In the genomic region with DNA sequence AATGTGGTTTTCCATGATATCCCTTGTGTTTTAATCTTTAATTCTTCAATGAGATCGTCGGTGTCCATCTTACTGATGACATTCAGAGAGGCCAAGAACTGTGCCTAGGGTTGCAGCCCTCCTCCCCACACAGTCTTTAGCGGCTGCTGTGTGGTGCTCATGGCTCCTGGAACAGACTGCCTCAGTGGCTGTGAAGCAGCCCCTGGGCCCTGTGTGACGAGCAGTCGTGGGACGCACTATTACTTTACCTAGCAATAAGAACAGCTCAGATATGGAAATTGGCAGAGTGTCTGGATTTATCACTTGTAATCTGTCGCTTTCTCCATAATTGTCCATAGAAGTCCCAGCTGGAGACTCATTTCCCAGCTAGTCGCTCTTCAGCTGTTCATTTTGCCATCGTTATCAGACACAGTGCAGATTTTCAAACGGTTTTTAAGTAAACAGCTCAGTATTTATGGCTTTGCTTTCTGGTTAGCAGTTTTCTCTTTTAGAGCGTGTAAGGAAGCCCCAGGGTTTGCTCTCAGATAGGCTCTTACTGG, we compare ENCODE assay signal across 18 mouse cellular contexts. TPM values are rescaled to one million over a fixed set of nuclear protein-coding genes. Genes with fewer than 3 reads are reported as not detected.
DNase-seq lines count a peak whose midpoint lies in the region; ATAC-seq lines count a peak whose summit lies in the region.
"Had no signal": no experiment of that assay in that cellular context is flagged by ENCODE, and none has a peak within 500 bp of the region (broad histone marks: within the 10 kb centered on the region; RNA-seq: fewer than 3 reads in every experiment).

No protein-coding gene starts in this region.

- DNase-seq in hindbrain, embryonic 14.5 days (ENCODE audit: low spot score) = no peak
- no peak for DNase-seq in midbrain, embryonic 11.5 days (ENCODE audit: low spot score, missing footprints)
- no peak for DNase-seq in left cerebral cortex, postnatal 14 days (ENCODE audit: low spot score in 2 of 2)
- DNase-seq: cerebellum, adult 8-10 months; gastrocnemius, adult 2 months; kidney, adult 8-10 months; kidney, postnatal 14 days; lung, adult 18-20 months; right cerebral cortex, adult 18-20 months; thymus, adult 18-20 months had no signal

- no peaks in the 10 kb centered on the region for H3K9me3 ChIP-seq in hindbrain, embryonic 14.5 days (ENCODE audit: control insufficient read depth, low read length)
- H3K9me3 ChIP-seq in hindbrain, embryonic 12.5 days (replicated peaks) = no peaks in the 10 kb centered on the region
- H3K9me3 ChIP-seq in midbrain, embryonic 12.5 days = no peaks in the 10 kb centered on the region
- no peaks in the 10 kb centered on the region for H3K9me3 ChIP-seq in midbrain, embryonic 11.5 days (ENCODE audit: control insufficient read depth, low read length)
- no peaks in the 10 kb centered on the region for H3K9me3 ChIP-seq in forebrain, embryonic 16.5 days (ENCODE audit: control insufficient read depth, low read length)
- H3K9me3 ChIP-seq in stomach, embryonic 16.5 days (replicated peaks; ENCODE audit: control insufficient read depth, low read length) = no peaks in the 10 kb centered on the region
- H3K9me3 ChIP-seq: heart, embryonic 12.5 days had no signal

- peak overlapping the region; percentile 49; the same call in 1 of the 2 replicates for H3K27ac ChIP-seq in hindbrain, embryonic 14.5 days
- no peak overlapping the region for H3K27ac ChIP-seq in hindbrain, embryonic 12.5 days
- 0 out of 2 replicates have a peak overlapping the region, but pooled peaks have one; percentile 5 for H3K27ac ChIP-seq in midbrain, embryonic 12.5 days (replicated peaks)
- H3K27ac ChIP-seq in midbrain, embryonic 11.5 days (ENCODE audit: low read depth, low read length) = no peak overlapping the region
- peak overlapping the region; percentile 56 for H3K27ac ChIP-seq in forebrain, embryonic 16.5 days (ENCODE audit: low read length)
- peak overlapping the region; percentile 54; the same call in 1 of the 2 replicates for H3K27ac ChIP-seq in stomach, embryonic 16.5 days (ENCODE audit: low read length)
- H3K27ac ChIP-seq: gastrocnemius, adult 2 months; macrophage had no signal

- intact Hi-C loops in left cerebral cortex, postnatal 14 days (cut with DNase I) = no loop called here

- no peak overlapping the region for H3K4me3 ChIP-seq in hindbrain, embryonic 14.5 days (replicated peaks; ENCODE audit: low read length)
- H3K4me3 ChIP-seq in hindbrain, embryonic 12.5 days = no peak overlapping the region
- no peak overlapping the region for H3K4me3 ChIP-seq in midbrain, embryonic 12.5 days
- no peak overlapping the region for H3K4me3 ChIP-seq in midbrain, embryonic 11.5 days (ENCODE audit: low read depth, low read length)
- no peak overlapping the region for H3K4me3 ChIP-seq in forebrain, embryonic 16.5 days (replicated peaks; ENCODE audit: low read length)
- no peak overlapping the region for H3K4me3 ChIP-seq in stomach, embryonic 16.5 days (replicated peaks; ENCODE audit: low read length)
- H3K4me3 ChIP-seq: gastrocnemius, adult 2 months; heart, embryonic 12.5 days had no signal

- H3K4me1 ChIP-seq in hindbrain, embryonic 14.5 days (replicated peaks; ENCODE audit: control insufficient read depth, insufficient read depth, low read length) = peaks cover 8% of the 10 kb centered on the region; the same call in 1 of the 2 replicates
- H3K4me1 ChIP-seq in hindbrain, embryonic 12.5 days = peaks cover 3% of the 10 kb centered on the region; the same call in 1 of the 2 replicates
- H3K4me1 ChIP-seq in midbrain, embryonic 12.5 days = no peaks in the 10 kb centered on the region
- no peaks in the 10 kb centered on the region; the same call in 1 of the 2 replicates for H3K4me1 ChIP-seq in midbrain, embryonic 11.5 days (ENCODE audit: control insufficient read depth, insufficient read depth, low read length)
- H3K4me1 ChIP-seq in forebrain, embryonic 16.5 days (replicated peaks; ENCODE audit: control insufficient read depth, insufficient read depth, low read length) = peaks cover 11% of the 10 kb centered on the region
- H3K4me1 ChIP-seq in stomach, embryonic 16.5 days (ENCODE audit: control insufficient read depth, insufficient read depth, low read length) = peaks cover 44% of the 10 kb centered on the region

- 64% methylated on average over 11 of the region's 11 CpGs for WGBS in hindbrain, embryonic 14.5 days
- WGBS in hindbrain, embryonic 12.5 days = 87% methylated on average over 11 of the region's 11 CpGs
- 86% methylated on average over 11 of the region's 11 CpGs for WGBS in midbrain, embryonic 12.5 days
- 90% methylated on average over 11 of the region's 11 CpGs for WGBS in midbrain, embryonic 11.5 days
- WGBS in forebrain, embryonic 16.5 days = 63% methylated on average over 11 of the region's 11 CpGs
- WGBS in stomach, embryonic 16.5 days = 56% methylated on average over 11 of the region's 11 CpGs

- ATAC-seq in hindbrain, embryonic 14.5 days (ENCODE audit: low FRiP score) = 0 out of 2 replicates have a peak, but pooled peaks have one; percentile 27
- ATAC-seq in hindbrain, embryonic 12.5 days (ENCODE audit: low FRiP score) = no peak
- no peak for ATAC-seq in midbrain, embryonic 12.5 days (ENCODE audit: low FRiP score, low read depth)
- ATAC-seq in midbrain, embryonic 11.5 days (ENCODE audit: low FRiP score) = no peak
- no peak for ATAC-seq in forebrain, embryonic 16.5 days
- no peak for ATAC-seq in stomach, embryonic 16.5 days (ENCODE audit: insufficient read depth, low FRiP score)
- ATAC-seq: midbrain, embryonic 16.5 days had no signal

- H3K4me2 ChIP-seq in hindbrain, embryonic 14.5 days (replicated peaks) = no peak overlapping the region
- no peak overlapping the region for H3K4me2 ChIP-seq in hindbrain, embryonic 12.5 days (replicated peaks)
- H3K4me2 ChIP-seq in midbrain, embryonic 12.5 days (replicated peaks) = no peak overlapping the region
- H3K4me2 ChIP-seq in midbrain, embryonic 11.5 days = no peak overlapping the region
- no peak overlapping the region for H3K4me2 ChIP-seq in forebrain, embryonic 16.5 days (ENCODE audit: low read length)
- no peak overlapping the region for H3K4me2 ChIP-seq in stomach, embryonic 16.5 days (ENCODE audit: low read depth, low read length)
- H3K4me2 ChIP-seq: heart, embryonic 12.5 days; liver, embryonic 11.5 days had no signal

- 0 out of 2 replicates have a peak, but pooled peaks cover 3% of the 10 kb centered on the region for H3K36me3 ChIP-seq in hindbrain, embryonic 14.5 days (replicated peaks; ENCODE audit: control insufficient read depth, insufficient read depth)
- no peaks in the 10 kb centered on the region for H3K36me3 ChIP-seq in hindbrain, embryonic 12.5 days
- H3K36me3 ChIP-seq in midbrain, embryonic 12.5 days = no peaks in the 10 kb centered on the region
- H3K36me3 ChIP-seq in midbrain, embryonic 11.5 days (ENCODE audit: control insufficient read depth, insufficient read depth, low read length) = no peaks in the 10 kb centered on the region
- H3K36me3 ChIP-seq in forebrain, embryonic 16.5 days (ENCODE audit: control insufficient read depth, insufficient read depth) = no peaks in the 10 kb centered on the region
- H3K36me3 ChIP-seq in stomach, embryonic 16.5 days (ENCODE audit: control insufficient read depth, insufficient read depth, low read length) = no peaks in the 10 kb centered on the region

- no peak overlapping the region for H3K9ac ChIP-seq in hindbrain, embryonic 14.5 days
- H3K9ac ChIP-seq in hindbrain, embryonic 12.5 days = no peak overlapping the region
- H3K9ac ChIP-seq in midbrain, embryonic 12.5 days (replicated peaks) = no peak overlapping the region
- H3K9ac ChIP-seq in midbrain, embryonic 11.5 days (ENCODE audit: low read length) = no peak overlapping the region
- H3K9ac ChIP-seq in forebrain, embryonic 16.5 days (replicated peaks; ENCODE audit: low read depth, low read length) = no peak overlapping the region
- H3K9ac ChIP-seq in stomach, embryonic 16.5 days (ENCODE audit: low read length) = no peak overlapping the region
- H3K9ac ChIP-seq: heart, embryonic 12.5 days had no signal

- H3K27me3 ChIP-seq in hindbrain, embryonic 14.5 days (ENCODE audit: control insufficient read depth, insufficient read depth, low read length) = no peaks in the 10 kb centered on the region
- H3K27me3 ChIP-seq in hindbrain, embryonic 12.5 days = no peaks in the 10 kb centered on the region
- no peaks in the 10 kb centered on the region for H3K27me3 ChIP-seq in midbrain, embryonic 12.5 days
- no peaks in the 10 kb centered on the region for H3K27me3 ChIP-seq in midbrain, embryonic 11.5 days (ENCODE audit: control insufficient read depth, insufficient read depth, low read length)
- H3K27me3 ChIP-seq in forebrain, embryonic 16.5 days (replicated peaks; ENCODE audit: control insufficient read depth, insufficient read depth, low read length) = no peaks in the 10 kb centered on the region
- H3K27me3 ChIP-seq in stomach, embryonic 16.5 days (ENCODE audit: control insufficient read depth, insufficient read depth, low read length) = no peaks in the 10 kb centered on the region
- H3K27me3 ChIP-seq: heart, embryonic 12.5 days had no signal

RNA-seq across cellular contexts. Expression of gene Taf11, which starts 12.6 kb away (rescaled TPM):
- 47.4 and 51.8 TPM in 2 replicates for polyA plus RNA-seq in hindbrain, embryonic 14.5 days (2014; fragmentation: Nextera tagmentation; extraction: Ambion mirVana)
- 89.7 and 96.9 TPM in 2 replicates for polyA plus RNA-seq in hindbrain, embryonic 12.5 days (2016; fragmentation: Nextera tagmentation; extraction: Ambion mirVana)
- polyA plus RNA-seq in midbrain, embryonic 12.5 days (2016; fragmentation: Nextera tagmentation; extraction: Ambion mirVana) = 95.7 TPM in 2 replicates
- polyA plus RNA-seq in midbrain, embryonic 11.5 days (2014; fragmentation: Nextera tagmentation; extraction: Ambion mirVana) = 95.0 and 103 TPM in 2 replicates
- polyA plus RNA-seq in forebrain, embryonic 16.5 days (2015; fragmentation: Nextera tagmentation; extraction: Ambion mirVana) = 67.1 and 72.7 TPM in 2 replicates
- polyA plus RNA-seq in stomach, embryonic 16.5 days (2015; fragmentation: Nextera tagmentation; extraction: Ambion mirVana) = 50.9 and 57.8 TPM in 2 replicates
- total RNA-seq in left cerebral cortex, postnatal 14 days (2021) = 10 to 100 TPM; 37.9 to 46.5 TPM

RNA-seq across cellular contexts. Expression of gene Anks1, which starts 13.1 kb away (rescaled TPM):
- polyA plus RNA-seq in hindbrain, embryonic 14.5 days (2014; fragmentation: Nextera tagmentation; extraction: Ambion mirVana) = 62.3 and 69.0 TPM in 2 replicates
- polyA plus RNA-seq in hindbrain, embryonic 12.5 days (2016; fragmentation: Nextera tagmentation; extraction: Ambion mirVana) = 86.0 and 91.5 TPM in 2 replicates
- polyA plus RNA-seq in midbrain, embryonic 12.5 days (2016; fragmentation: Nextera tagmentation; extraction: Ambion mirVana) = 60.7 and 64.8 TPM in 2 replicates
- polyA plus RNA-seq in midbrain, embryonic 11.5 days (2014; fragmentation: Nextera tagmentation; extraction: Ambion mirVana) = 22.5 and 23.7 TPM in 2 replicates
- 27.8 and 36.5 TPM in 2 replicates for polyA plus RNA-seq in forebrain, embryonic 16.5 days (2015; fragmentation: Nextera tagmentation; extraction: Ambion mirVana)
- 14.5 and 15.3 TPM in 2 replicates for polyA plus RNA-seq in stomach, embryonic 16.5 days (2015; fragmentation: Nextera tagmentation; extraction: Ambion mirVana)
- 10 to 100 TPM; 33.4 to 40.6 TPM for total RNA-seq in left cerebral cortex, postnatal 14 days (2021)

Comparison
In these comparisons a context has a peak if more than half of its experiments do, and no peak if none do; other contexts are left out.
1. H3K27ac ChIP-seq: peak in hindbrain, embryonic 14.5 days (single experiment), midbrain, embryonic 12.5 days (single experiment), forebrain, embryonic 16.5 days (single experiment) and stomach, embryonic 16.5 days (single experiment); none in hindbrain, embryonic 12.5 days (single experiment) and midbrain, embryonic 11.5 days (single experiment).